Mouse (Mus musculus) small intestine, adult 2 months (tissue): Measurements from ENCODE around the gene St7. TPM values are rescaled to one million over a fixed set of nuclear protein-coding genes. Genes with fewer than 3 reads are reported as not detected.

Source experiments
- H3K27ac ChIP-seq: fragments of 200-500 bp; 2 replicates; pipeline ENCODE4 v1.5.1; 2012; ENCODE audit warnings: low read depth, low read length, control low read depth, inconsistent platforms; ENCODE audit not compliant: insufficient read depth
- H3K27me3 ChIP-seq: fragments of 200-500 bp; 2 replicates; pipeline ENCODE4 v1.6.1; 2012; ENCODE audit warnings: mild to moderate bottlenecking, moderate library complexity, low read length, inconsistent platforms; ENCODE audit not compliant: control insufficient read depth, insufficient read depth
- H3K36me3 ChIP-seq: fragments of 200-500 bp; 2 replicates; pipeline ENCODE4 v1.6.1; 2012; ENCODE audit warnings: mild to moderate bottlenecking, low read length, control low read depth, inconsistent platforms; ENCODE audit not compliant: control insufficient read depth, insufficient read depth
- H3K4me1 ChIP-seq: fragments of 200-500 bp; 2 replicates; pipeline ENCODE4 v1.6.1; 2012; ENCODE audit warnings: low read length, inconsistent platforms, mixed read lengths; ENCODE audit not compliant: control insufficient read depth, insufficient read depth, insufficient read length
- H3K4me3 ChIP-seq: fragments of 200-500 bp; 2 replicates; pipeline ENCODE4 v1.5.1; 2012; ENCODE audit warnings: low read depth, mild to moderate bottlenecking, control low read depth, inconsistent platforms, low read length, moderate library complexity
- CTCF ChIP-seq: fragments of 200-500 bp; IDR thresholded peaks from 2 replicates; pipeline ENCODE4 v1.5.1; 2012; ENCODE audit warnings: low read depth, mild to moderate bottlenecking, control low read depth, inconsistent platforms, low read length, moderate library complexity, mixed read lengths; ENCODE audit not compliant: insufficient replicate concordance, insufficient read length; ENCODE audit errors: extremely low read depth
- POLR2A ChIP-seq: fragments of 200-500 bp; IDR thresholded peaks from 2 replicates; pipeline ENCODE4 v1.6.1; 2012; ENCODE audit warnings: low read depth, mild to moderate bottlenecking, control low read depth, inconsistent platforms, low read length, moderate library complexity
- WGBS: fragments of 180-500 bp; shearing (Covaris S2); methylation state at CpG from one replicate; pipeline ENCODE4 v1.1.7; 2018; 5-methylcytosine and 5-hydroxymethylcytosine counted together
- polyA plus RNA-seq: library from polyadenylated mRNA; depleted of rRNA; stranded (reverse); fragments of >200 nt; gene quantifications from 2 replicates; pipeline ENCODE4 v1.2.3, GENCODE M21; 2012

St7 gene
- polyA plus RNA-seq, 1 experiment, result 3.3 TPM

GRCm38 (mm10) chr6:17898539-17898938 is 205.8 kb downstream of the St7 start:
- TF ChIP-seq POLR2A (no peak), CTCF (no peak)
- WGBS, result 62% methylated on average over 1 of the region's 1 CpGs
- Histone ChIP-seq H3K27ac (no peak overlapping the region), H3K4me3 (no peak overlapping the region), H3K27me3 (no peaks in the 10 kb centered on the region), H3K36me3 (no peaks in the 10 kb centered on the region), H3K4me1 (no peaks in the 10 kb centered on the region)

- TF ChIP-seq CTCF, result no peak
- no peak for TF ChIP-seq POLR2A
- 32% methylated on average over 3 of the region's 3 CpGs for WGBS
- no peak overlapping the region for H3K4me3 ChIP-seq
- no peaks in the 10 kb centered on the region for H3K4me1 ChIP-seq
- H3K27ac ChIP-seq, result no peak overlapping the region
- no peaks in the 10 kb centered on the region for H3K36me3 ChIP-seq
- no peaks in the 10 kb centered on the region for H3K27me3 ChIP-seq
Measured at GRCm38 (mm10) chr6:17903355-17903754, 210.6 kb downstream of the St7 start.

DNA sequence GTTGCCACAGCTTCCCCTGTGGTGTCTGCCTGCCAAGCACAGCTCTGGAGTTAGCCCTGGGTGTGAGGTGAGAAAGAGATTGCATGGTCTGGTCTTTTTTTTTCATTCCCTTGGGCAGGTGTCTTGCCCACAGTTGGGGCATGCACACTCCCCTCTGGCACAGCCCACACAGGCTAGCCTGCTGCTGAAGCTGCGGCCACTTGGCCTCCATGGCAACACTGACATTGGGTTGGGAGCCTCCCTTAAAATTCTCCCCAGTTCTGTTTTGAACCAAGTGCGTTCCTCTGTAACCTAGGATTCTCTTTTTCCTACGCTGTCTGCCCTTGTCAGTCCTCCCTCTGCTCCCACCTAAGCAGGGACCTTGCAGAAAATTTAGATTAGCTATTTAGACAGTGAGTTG is 213.0 kb downstream of the St7 start:
- TF ChIP-seq POLR2A, result no peak
- TF ChIP-seq CTCF, result no peak
- 93% methylated on average over 3 of the region's 3 CpGs for WGBS
- H3K27ac ChIP-seq, result no peak overlapping the region
- H3K4me3 ChIP-seq, result no peak overlapping the region
- H3K4me1 ChIP-seq, result no peaks in the 10 kb centered on the region
- no peaks in the 10 kb centered on the region for H3K36me3 ChIP-seq
- no peaks in the 10 kb centered on the region for H3K27me3 ChIP-seq

- Histone ChIP-seq H3K36me3 (no peaks in the 10 kb centered on the region), H3K27me3 (no peaks in the 10 kb centered on the region), H3K4me3 (no peak overlapping the region), H3K27ac (no peak overlapping the region), H3K4me1 (no peaks in the 10 kb centered on the region)
- TF ChIP-seq CTCF (no peak), POLR2A (no peak)
- WGBS, result 85% methylated on average over 6 of the region's 6 CpGs
Measured at GRCm38 (mm10) chr6:17906289-17906688, 213.6 kb downstream of the St7 start.

- no peak for TF ChIP-seq CTCF
- TF ChIP-seq POLR2A, result no peak
Measured at GRCm38 (mm10) chr6:17912312-17912711, 219.6 kb downstream of the St7 start.

DNA sequence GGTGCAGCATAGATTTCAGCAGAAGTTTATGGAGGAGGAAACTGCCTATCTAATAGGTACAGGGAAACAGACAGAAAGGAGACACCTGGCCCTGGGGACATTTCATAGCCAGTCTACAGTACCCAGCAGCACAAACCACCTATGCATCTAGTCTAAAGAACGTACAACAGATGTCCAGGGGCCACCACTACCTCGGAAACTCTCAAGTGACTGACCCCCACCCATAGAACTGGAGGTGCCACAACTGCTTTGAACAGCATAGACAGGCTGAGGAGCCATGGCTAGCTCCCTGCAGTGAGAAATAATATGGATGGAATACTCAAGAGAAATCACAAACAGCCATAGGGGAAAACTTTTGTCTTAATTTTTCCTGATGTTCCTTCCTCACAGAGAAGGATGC is 220.1 kb downstream of the St7 start:
- no peak for TF ChIP-seq CTCF
- no peak for TF ChIP-seq POLR2A
- 83% methylated on average over 2 of the region's 2 CpGs for WGBS
- H3K36me3 ChIP-seq, result no peaks in the 10 kb centered on the region

More at GRCm38 (mm10) chr6:17912312-17912711, 219.6 kb downstream of the St7 start:
- Histone ChIP-seq H3K4me3 (no peak overlapping the region), H3K36me3 (no peaks in the 10 kb centered on the region), H3K27me3 (no peaks in the 10 kb centered on the region), H3K27ac (no peak overlapping the region), H3K4me1 (no peaks in the 10 kb centered on the region)
- 89% methylated on average over 6 of the region's 6 CpGs for WGBS

GRCm38 (mm10) chr6:17913315-17913714 is 220.6 kb downstream of the St7 start:
- H3K4me3 ChIP-seq, result no peak overlapping the region
- no peaks in the 10 kb centered on the region for H3K27me3 ChIP-seq
- H3K4me1 ChIP-seq, result no peaks in the 10 kb centered on the region
- TF ChIP-seq CTCF, result no peak
- TF ChIP-seq POLR2A, result no peak
- 91% methylated on average over 1 of the region's 1 CpGs for WGBS
- no peaks in the 10 kb centered on the region for H3K36me3 ChIP-seq
- H3K27ac ChIP-seq, result no peak overlapping the region

More for the DNA sequence above, 220.1 kb downstream of the St7 start:
- Histone ChIP-seq H3K4me1 (no peaks in the 10 kb centered on the region), H3K27me3 (no peaks in the 10 kb centered on the region), H3K4me3 (no peak overlapping the region), H3K27ac (no peak overlapping the region)

DNA sequence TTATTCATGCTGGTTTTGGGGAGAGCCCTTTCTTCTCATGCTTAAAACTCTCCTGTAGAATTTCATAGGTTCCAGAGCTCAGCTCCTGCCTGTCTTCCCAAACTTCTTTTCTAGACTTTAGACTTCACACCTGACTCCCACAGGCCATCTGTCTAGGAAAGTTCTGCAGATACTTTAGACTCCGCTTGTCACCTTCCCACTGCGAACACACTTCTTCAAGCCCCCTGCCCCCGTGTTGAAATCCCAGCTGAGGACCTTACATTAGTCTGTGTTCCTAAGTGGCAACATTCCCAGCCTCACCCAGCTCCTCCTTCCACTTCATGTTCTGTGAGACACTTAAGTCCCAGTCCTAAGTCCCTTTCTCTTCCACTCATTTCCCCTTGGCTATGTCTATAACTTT is 221.6 kb downstream of the St7 start:
- Histone ChIP-seq H3K4me3 (no peak overlapping the region), H3K27ac (no peak overlapping the region), H3K36me3 (no peaks in the 10 kb centered on the region), H3K27me3 (no peaks in the 10 kb centered on the region), H3K4me1 (no peaks in the 10 kb centered on the region)
- 83% methylated on average over 3 of the region's 3 CpGs for WGBS
- TF ChIP-seq CTCF (no peak), POLR2A (no peak)
